Mouse (Mus musculus) MEL (cell line): ENCODE results near the gene Matn1. TPM values are rescaled to one million over a fixed set of nuclear protein-coding genes. Genes with fewer than 3 reads are reported as not detected.

Experiments
- DNase-seq: peaks from one replicate; pipeline ENCODE4 v3.0.0; 2011; ENCODE audit warnings: low read depth, low spot score
- H3K27ac ChIP-seq: 2 replicates; pipeline ENCODE4 v1.5.1; 2012; ENCODE audit warnings: low read depth, mild to moderate bottlenecking, control low read depth, low read length, moderate library complexity; ENCODE audit not compliant: control insufficient read depth
- H3K27me3 ChIP-seq, 2 experiments: fragments of 150-350 bp in 1 of 2; sonication (generic) in 1 of 2; 2 replicates each; pipeline ENCODE4 v1.6.1; 2012; ENCODE audit warnings: low read length in 2 of 2, mild to moderate bottlenecking in 2 of 2, improper control_type of control experiment in 1 of 2, moderate library complexity in 1 of 2; ENCODE audit not compliant: insufficient read depth in 2 of 2, control insufficient read depth in 1 of 2
- H3K36me3 ChIP-seq, 2 experiments: 2 replicates each; pipeline ENCODE4 v1.6.1; 2012 to 2014; ENCODE audit warnings: low read length in 2 of 2, improper control_type of control experiment in 1 of 2, inconsistent platforms in 1 of 2, mild to moderate bottlenecking in 1 of 2; ENCODE audit not compliant: insufficient read depth in 2 of 2, control insufficient read depth in 1 of 2
- H3K4me1 ChIP-seq, 2 experiments: fragments of 150-350 bp in 1 of 2; sonication (generic) in 1 of 2; 2 replicates each; pipeline ENCODE4 v1.6.1; 2012; ENCODE audit warnings: low read length in 2 of 2, improper control_type of control experiment in 1 of 2, mild to moderate bottlenecking in 1 of 2; ENCODE audit not compliant: insufficient read depth in 2 of 2, control insufficient read depth in 1 of 2
- H3K4me3 ChIP-seq, 2 experiments: fragments of 150-350 bp in 1 of 2; sonication (generic) in 1 of 2; 2 replicates each; pipeline ENCODE4 v1.5.1; 2012; ENCODE audit warnings: low read depth in 2 of 2, low read length in 2 of 2, mild to moderate bottlenecking in 2 of 2, moderate library complexity in 2 of 2, control low read depth in 1 of 2, improper control_type of control experiment in 1 of 2; ENCODE audit not compliant: control insufficient read depth in 1 of 2, insufficient read depth in 1 of 2
- H3K79me2 ChIP-seq: 2 replicates; pipeline ENCODE4 v1.6.1; 2012; ENCODE audit warnings: mild to moderate bottlenecking, low read length, moderate library complexity; ENCODE audit not compliant: control insufficient read depth, poor library complexity, insufficient read depth
- H3K9ac ChIP-seq: 2 replicates; pipeline ENCODE4 v1.6.1; 2012; ENCODE audit warnings: low read depth, mild to moderate bottlenecking, control low read depth, low read length, moderate library complexity; ENCODE audit not compliant: control insufficient read depth, poor library complexity, severe bottlenecking
- H3K9me3 ChIP-seq: fragments of 150-350 bp; sonication (generic); replicated peaks from 2 replicates; pipeline ENCODE4 v1.6.1; 2012; ENCODE audit warnings: mild to moderate bottlenecking, low read length, improper control_type of control experiment, moderate library complexity; ENCODE audit not compliant: insufficient read depth
- CHD1 ChIP-seq: IDR thresholded peaks from 2 replicates; pipeline ENCODE4 v1.6.1; 2012; ENCODE audit warnings: low read depth, mild to moderate bottlenecking, inconsistent platforms, low read length, improper control_type of control experiment
- CTCF ChIP-seq, 3 experiments: IDR thresholded peaks in 2 of 3; conservative IDR thresholded peaks in 1 of 3; 2 replicates each; pipeline ENCODE4 v1.5.1; 2011 to 2012; ENCODE audit warnings: low read length in 3 of 3, low read depth in 2 of 3, mild to moderate bottlenecking in 2 of 3, improper control_type of control experiment in 1 of 3, inconsistent platforms in 1 of 3, mixed read lengths in 1 of 3, moderate library complexity in 1 of 3; ENCODE audit not compliant: control insufficient read depth in 1 of 3, insufficient read depth in 1 of 3, poor library complexity in 1 of 3, severe bottlenecking in 1 of 3
- ELF1 ChIP-seq: IDR thresholded peaks from 2 replicates; pipeline ENCODE4 v1.6.1; 2014; ENCODE audit warnings: low read depth, mild to moderate bottlenecking, inconsistent platforms, low read length, improper control_type of control experiment, moderate library complexity
- GABPA ChIP-seq: IDR thresholded peaks from 2 replicates; pipeline ENCODE4 v1.6.1; 2012; ENCODE audit warnings: low read depth, mild to moderate bottlenecking, inconsistent platforms, low read length, improper control_type of control experiment, moderate library complexity
- GATA1 ChIP-seq: IDR thresholded peaks from 2 replicates; pipeline ENCODE4 v1.6.1; 2011; ENCODE audit warnings: low read depth, low read length, improper control_type of control experiment
- JUND ChIP-seq: IDR thresholded peaks from 2 replicates; pipeline ENCODE4 v1.6.1; 2011; ENCODE audit warnings: low read depth, mild to moderate bottlenecking, improper control_type of control experiment, low read length
- MAFK ChIP-seq: IDR thresholded peaks from 2 replicates; pipeline ENCODE4 v1.6.1; 2011; ENCODE audit warnings: low read depth, mild to moderate bottlenecking, low read length, improper control_type of control experiment, borderline replicate concordance
- MAX ChIP-seq: IDR thresholded peaks from 2 replicates; pipeline ENCODE4 v1.6.1; 2011; ENCODE audit warnings: low read length, improper control_type of control experiment
- MAZ ChIP-seq: IDR thresholded peaks from 2 replicates; pipeline ENCODE4 v1.6.1; 2012; ENCODE audit warnings: low read depth, mild to moderate bottlenecking, inconsistent platforms, low read length, improper control_type of control experiment
- MYC ChIP-seq: IDR thresholded peaks from 2 replicates; pipeline ENCODE4 v1.6.1; 2011; ENCODE audit warnings: low read depth, mild to moderate bottlenecking, low read length, improper control_type of control experiment, moderate library complexity
- NELFE ChIP-seq: IDR thresholded peaks from 2 replicates; pipeline ENCODE4 v1.6.1; 2011; ENCODE audit warnings: low read depth, low read length, improper control_type of control experiment
- NRF1 ChIP-seq: IDR thresholded peaks from 2 replicates; pipeline ENCODE4 v1.6.1; 2014; ENCODE audit warnings: low read depth, mild to moderate bottlenecking, inconsistent platforms, low read length, improper control_type of control experiment, moderate library complexity; ENCODE audit not compliant: poor library complexity, insufficient read depth, severe bottlenecking
- RAD21 ChIP-seq: IDR thresholded peaks from 2 replicates; pipeline ENCODE4 v1.6.1; 2011; ENCODE audit warnings: mild to moderate bottlenecking, low read depth, low read length, improper control_type of control experiment
- RCOR1 ChIP-seq: IDR thresholded peaks from 2 replicates; pipeline ENCODE4 v1.6.1; 2012; ENCODE audit warnings: low read depth, mild to moderate bottlenecking, inconsistent platforms, low read length, improper control_type of control experiment
- SMC3 ChIP-seq: IDR thresholded peaks from 2 replicates; pipeline ENCODE4 v1.6.1; 2011; ENCODE audit warnings: low read depth, low read length, improper control_type of control experiment
- TBP ChIP-seq: IDR thresholded peaks from 2 replicates; pipeline ENCODE4 v1.8.0; 2011; ENCODE audit warnings: low read depth, low read length, improper control_type of control experiment
- TCF12 ChIP-seq: IDR thresholded peaks from 2 replicates; pipeline ENCODE4 v1.6.1; 2014; ENCODE audit warnings: low read depth, mild to moderate bottlenecking, inconsistent platforms, low read length, improper control_type of control experiment, moderate library complexity
- UBTF ChIP-seq: IDR thresholded peaks from 2 replicates; pipeline ENCODE4 v1.6.1; 2012; ENCODE audit warnings: low read depth, mild to moderate bottlenecking, inconsistent platforms, low read length, improper control_type of control experiment, moderate library complexity, borderline replicate concordance; ENCODE audit not compliant: insufficient read depth
- USF2 ChIP-seq, 2 experiments: IDR thresholded peaks; 2 replicates each; pipeline ENCODE4 v1.6.1; 2011 to 2012; ENCODE audit warnings: improper control_type of control experiment in 2 of 2, low read length in 2 of 2, borderline replicate concordance in 1 of 2, inconsistent platforms in 1 of 2, low read depth in 1 of 2, mild to moderate bottlenecking in 1 of 2; ENCODE audit not compliant: insufficient read depth in 1 of 2
- ZMIZ1 ChIP-seq: IDR thresholded peaks from 2 replicates; pipeline ENCODE4 v1.6.1; 2012; ENCODE audit warnings: low read depth, mild to moderate bottlenecking, inconsistent platforms, low read length, improper control_type of control experiment, moderate library complexity
- ZNF384 ChIP-seq: IDR thresholded peaks from 2 replicates; pipeline ENCODE4 v1.6.1; 2012; ENCODE audit warnings: low read depth, mild to moderate bottlenecking, inconsistent platforms, low read length, improper control_type of control experiment
- polyA plus RNA-seq, 2 experiments: library from polyadenylated mRNA; stranded (reverse) in 1 of 2; unstranded in 1 of 2; fragments of >175 nt in 1 of 2; fragments of >200 nt in 1 of 2; gene quantifications; 2 replicates each; pipeline versions ENCODE4 v1.2.1 to v1.2.4; 2012; ENCODE audit warnings: low replicate concordance in 2 of 2, low read depth in 1 of 2; ENCODE audit not compliant: insufficient read length in 2 of 2, insufficient read depth in 1 of 2, missing spikeins in 1 of 2
- total RNA-seq: library from RNA; depleted of rRNA; stranded (reverse); fragments of 300-350 nt; gene quantifications from 2 replicates; pipeline ENCODE4 v1.2.3, GENCODE M21; 2012

Matn1 gene
- total and polyA plus RNA-seq, 3 experiments: not detected

GRCm38 (mm10) chr4:130960118-130960734 lies 16.0 kb downstream of the Matn1 start (continued):
- TF ChIP-seq GABPA (no peak), NRF1 (no peak), MAX (no peak), ZMIZ1 (no peak), MAFK (no peak), USF2 (IDR thresholded peaks at IDR 0.05; ENCODE audit: borderline replicate concordance in 1 of 2, insufficient read depth in 1 of 2, low read depth in 1 of 2, low read length in 2 of 2) (no peak), TCF12 (no peak), ELF1 (no peak), MYC (no peak), TBP (no peak), ZNF384 (no peak), RCOR1 (no peak), JUND (no peak), GATA1 (no peak)

DNA sequence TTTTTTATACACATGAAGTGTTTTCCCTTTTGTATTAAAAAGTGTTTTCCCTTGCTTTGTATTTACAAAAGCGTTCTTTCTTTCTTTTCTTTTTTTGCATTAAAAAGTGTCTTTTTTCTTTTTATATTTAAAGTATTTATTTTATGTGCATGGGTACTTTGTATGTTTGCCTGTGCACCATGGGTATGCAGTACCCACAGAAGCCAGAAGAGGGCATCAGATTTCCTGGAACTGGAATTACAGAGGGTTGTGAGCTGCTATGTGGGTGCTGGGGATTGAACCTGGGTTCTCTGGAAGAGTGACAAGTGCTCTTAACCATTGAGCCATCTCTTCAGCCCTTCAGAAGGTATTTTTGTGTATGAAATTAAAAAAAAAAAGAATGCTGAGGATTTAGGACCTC lies 27.1 kb downstream of the Matn1 start:
- H3K4me1 ChIP-seq: no peaks in the 10 kb centered on the region
- TF ChIP-seq MAZ: no peak
- TF ChIP-seq RAD21: peak; percentile 4; the same call in 1 of the 2 replicates
- TF ChIP-seq SMC3: 0 out of 2 replicates have a peak, but pooled peaks have one; percentile 10
- TF ChIP-seq NELFE: no peak
- TF ChIP-seq CTCF (IDR thresholded peaks at IDR 0.05 in 2 of 3, conservative IDR thresholded peaks at IDR 0.05 in 1 of 3; ENCODE audit: control insufficient read depth in 1 of 3, insufficient read depth in 1 of 3, low read depth in 2 of 3, low read length in 3 of 3, poor library complexity in 1 of 3, severe bottlenecking in 1 of 3): peak in 2 of 3 experiments; percentile 24 to 29; a peak in 3 of 6 replicates
- no peak overlapping the region for H3K27ac ChIP-seq
- no peak for DNase-seq
- no peaks in the 10 kb centered on the region for H3K79me2 ChIP-seq
- H3K9ac ChIP-seq: no peak overlapping the region
- no peaks in the 10 kb centered on the region for H3K36me3 ChIP-seq
- H3K9me3 ChIP-seq: no peaks in the 10 kb centered on the region
- no peak overlapping the region for H3K4me3 ChIP-seq
- no peaks in the 10 kb centered on the region for H3K27me3 ChIP-seq

DNA sequence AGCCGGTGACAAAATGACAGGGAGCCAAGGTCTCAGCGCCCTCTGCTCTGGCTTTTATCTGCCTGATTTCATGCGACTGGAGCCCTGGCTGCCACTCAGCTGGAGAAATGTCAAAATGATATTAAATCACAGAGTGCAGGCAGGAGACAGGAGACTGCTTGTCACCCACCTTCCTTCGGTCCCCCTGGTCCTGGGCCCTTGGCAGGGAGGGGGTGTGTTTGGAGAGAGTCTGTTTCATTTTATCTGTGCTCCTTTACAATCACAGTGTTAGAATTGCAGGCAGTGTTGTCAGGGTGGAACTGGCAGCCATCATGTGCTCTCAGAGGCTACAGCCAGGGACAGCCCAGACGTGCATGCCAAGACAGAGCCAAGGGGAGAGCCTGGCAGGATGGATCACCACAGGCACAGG lies 28.2 kb downstream of the Matn1 start:
- DNase-seq: no peak
- H3K9ac ChIP-seq: no peak overlapping the region
- no peaks in the 10 kb centered on the region for H3K9me3 ChIP-seq
- TF ChIP-seq CHD1 (no peak), TBP (no peak), UBTF (no peak)
- no peak overlapping the region for H3K27ac ChIP-seq
- H3K36me3 ChIP-seq: no peaks in the 10 kb centered on the region
- H3K79me2 ChIP-seq: no peaks in the 10 kb centered on the region
- no peak overlapping the region for H3K4me3 ChIP-seq
- no peaks in the 10 kb centered on the region for H3K27me3 ChIP-seq
- no peaks in the 10 kb centered on the region for H3K4me1 ChIP-seq
